Comparison of ENCODE assay signal across 39 mouse cellular contexts in the genomic region with DNA sequence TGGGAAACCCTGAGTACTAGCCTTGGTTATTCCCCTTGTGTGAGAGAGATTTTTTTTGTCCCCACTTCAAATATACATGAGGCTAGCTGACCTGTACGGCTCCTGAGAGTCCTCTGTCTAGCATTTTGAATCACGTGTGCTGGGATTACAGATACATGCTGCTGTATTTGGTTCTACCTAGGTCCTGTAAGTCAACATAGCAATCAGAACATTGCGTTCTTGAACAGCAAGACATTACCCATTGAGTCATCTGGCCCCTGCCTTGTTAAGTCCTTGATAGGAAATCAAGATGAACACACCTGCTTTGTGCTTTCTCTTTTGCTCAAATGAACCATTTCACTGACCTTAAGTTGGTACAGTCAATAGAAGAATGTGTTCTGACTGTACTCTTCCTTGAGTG. TPM values are rescaled to one million over a fixed set of nuclear protein-coding genes. Genes with fewer than 3 reads are reported as not detected.
"Had no signal": no experiment of that assay in that cellular context is flagged by ENCODE, and none has a peak within 500 bp of the region (broad histone marks: within the 10 kb centered on the region; RNA-seq: fewer than 3 reads in every experiment).

No protein-coding gene starts in this region.

- H3K9ac ChIP-seq: heart, embryonic 12.5 days; hindbrain, embryonic 12.5 days; hindbrain, embryonic 14.5 days; kidney, embryonic 15.5 days; limb, embryonic 12.5 days; liver, embryonic 13.5 days had no signal

- H3K36me3 ChIP-seq: heart, embryonic 10.5 days; heart, embryonic 12.5 days; hindbrain, embryonic 10.5 days; hindbrain, embryonic 12.5 days; kidney, embryonic 15.5 days; limb, embryonic 10.5 days; limb, embryonic 12.5 days; liver, embryonic 13.5 days had no signal

- H3K9me3 ChIP-seq: heart, embryonic 10.5 days; heart, embryonic 12.5 days; hindbrain, embryonic 10.5 days; hindbrain, embryonic 12.5 days; kidney, embryonic 15.5 days; limb, embryonic 10.5 days; limb, embryonic 12.5 days; liver, embryonic 13.5 days had no signal

- DNase-seq: gastrocnemius, adult 2 months; gastrocnemius, postnatal 10 days; gastrocnemius, postnatal 25 days; heart, adult 18-20 months; heart, postnatal 10 days; heart, postnatal 4 days; kidney, adult 11 months; kidney, adult 2 months; kidney, adult 9 months; kidney, postnatal 14 days; kidney, postnatal 36 days; layer of hippocampus, adult 9-11 months; layer of hippocampus, postnatal 36 days; liver; liver, embryonic 13.5 days had no signal

- H3K4me2 ChIP-seq: heart, embryonic 12.5 days; hindbrain, embryonic 12.5 days; hindbrain, embryonic 14.5 days; kidney, embryonic 15.5 days; limb, embryonic 12.5 days; liver, embryonic 11.5 days; liver, embryonic 13.5 days had no signal

- H3K27ac ChIP-seq: gastrocnemius, adult 2 months; heart, embryonic 10.5 days; hindbrain, embryonic 10.5 days; hindbrain, embryonic 12.5 days; hindbrain, embryonic 14.5 days; kidney, embryonic 15.5 days; kidney, postnatal 0 days; limb, embryonic 10.5 days; limb, embryonic 12.5 days; liver, embryonic 13.5 days had no signal

- ATAC-seq: hindbrain, embryonic 16.5 days had no signal

- H3K4me3 ChIP-seq: gastrocnemius, adult 2 months; heart, embryonic 10.5 days; heart, embryonic 12.5 days; hindbrain, embryonic 10.5 days; hindbrain, embryonic 12.5 days; kidney, embryonic 15.5 days; limb, embryonic 10.5 days; limb, embryonic 12.5 days; liver, embryonic 13.5 days had no signal

RNA-seq across cellular contexts. Expression of gene Piwil4, which starts 13.9 kb away (rescaled TPM):
- total RNA-seq: gastrocnemius, postnatal 25 days; granulocyte monocyte progenitor cell, adult 5-6 weeks; heart, adult 18-20 months; heart, adult 8-10 months; heart, postnatal 10 days; heart, postnatal 4 days; layer of hippocampus, adult 18-20 months; layer of hippocampus, adult 8-10 months; layer of hippocampus, postnatal 36 days; left cerebral cortex, adult 18-20 months; left cerebral cortex, postnatal 14 days; left cerebral cortex, postnatal 36 days had no signal
- polyA plus RNA-seq: heart, embryonic 10.5 days; limb, embryonic 10.5 days; limb, embryonic 12.5 days had no signal

RNA-seq across cellular contexts. Expression of gene 1700012B09Rik, which starts 16.4 kb away (rescaled TPM):
- total RNA-seq: gastrocnemius, adult 2 months; gastrocnemius, postnatal 10 days; gastrocnemius, postnatal 25 days; gastrocnemius, postnatal 4 days; heart, adult 18-20 months; heart, adult 8-10 months; heart, postnatal 10 days; heart, postnatal 25 days; heart, postnatal 4 days; layer of hippocampus, postnatal 36 days; left cerebral cortex, adult 18-20 months; left cerebral cortex, postnatal 36 days had no signal
- polyA plus RNA-seq: heart, embryonic 10.5 days; heart, embryonic 12.5 days; heart, embryonic 14.5 days; intestine, embryonic 14.5 days; kidney, adult 2 months; kidney, embryonic 15.5 days; kidney, postnatal 0 days; large intestine, adult 2 months; limb, embryonic 10.5 days; limb, embryonic 12.5 days; limb, embryonic 14.5 days; liver, embryonic 11.5 days; liver, embryonic 13.5 days had no signal
